Mouse (Mus musculus): ENCODE data around the gene Rtf2. TPM values are rescaled to one million over a fixed set of nuclear protein-coding genes. Genes with fewer than 3 reads are reported as not detected.

Rtf2 gene
- 14.3 and 25.4 TPM in 2 replicates for polyA plus RNA-seq (2012; ENCODE audit: low replicate concordance)

DNA sequence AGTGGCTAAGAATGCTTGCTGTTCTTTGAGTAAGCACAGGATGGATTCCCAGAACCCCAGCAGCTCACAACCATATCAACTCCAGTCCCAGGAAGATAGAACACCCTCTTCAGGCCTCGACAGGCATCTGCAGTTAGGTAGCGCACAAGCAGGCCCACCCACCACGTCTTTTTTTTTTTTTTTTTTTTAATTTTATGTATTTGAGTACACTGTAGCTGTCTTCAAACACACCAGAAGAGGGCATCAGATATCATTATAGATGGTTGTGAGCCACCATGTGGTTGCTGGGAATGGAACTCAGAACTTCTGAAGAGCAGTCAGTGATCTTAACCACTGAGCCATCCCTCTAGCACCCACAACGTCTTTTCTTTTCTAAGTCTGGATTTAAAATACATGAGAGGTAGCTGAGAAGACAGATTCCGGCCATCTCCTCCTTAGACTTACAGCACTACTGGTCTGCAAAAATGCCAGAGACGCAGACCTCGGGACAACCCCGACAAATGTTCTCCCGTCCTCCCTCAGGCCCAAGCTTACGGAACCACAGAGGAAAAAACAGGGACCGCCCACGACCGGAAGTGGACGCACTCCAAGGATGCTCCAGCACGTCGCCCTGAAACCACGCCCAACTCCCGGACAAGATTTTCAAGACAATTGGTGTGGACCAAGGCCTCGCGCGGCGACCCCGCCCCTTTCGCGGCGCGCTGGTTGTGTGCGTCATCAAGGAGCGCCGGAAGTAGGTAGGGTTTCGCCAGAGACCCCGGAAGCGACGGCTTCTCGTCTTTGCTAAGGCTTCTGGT lies at the start of gene Rtf2:
Gene Rtf2 (plus strand): TSS at position 714 of the 797 bp plus-strand sequence.

DNA sequence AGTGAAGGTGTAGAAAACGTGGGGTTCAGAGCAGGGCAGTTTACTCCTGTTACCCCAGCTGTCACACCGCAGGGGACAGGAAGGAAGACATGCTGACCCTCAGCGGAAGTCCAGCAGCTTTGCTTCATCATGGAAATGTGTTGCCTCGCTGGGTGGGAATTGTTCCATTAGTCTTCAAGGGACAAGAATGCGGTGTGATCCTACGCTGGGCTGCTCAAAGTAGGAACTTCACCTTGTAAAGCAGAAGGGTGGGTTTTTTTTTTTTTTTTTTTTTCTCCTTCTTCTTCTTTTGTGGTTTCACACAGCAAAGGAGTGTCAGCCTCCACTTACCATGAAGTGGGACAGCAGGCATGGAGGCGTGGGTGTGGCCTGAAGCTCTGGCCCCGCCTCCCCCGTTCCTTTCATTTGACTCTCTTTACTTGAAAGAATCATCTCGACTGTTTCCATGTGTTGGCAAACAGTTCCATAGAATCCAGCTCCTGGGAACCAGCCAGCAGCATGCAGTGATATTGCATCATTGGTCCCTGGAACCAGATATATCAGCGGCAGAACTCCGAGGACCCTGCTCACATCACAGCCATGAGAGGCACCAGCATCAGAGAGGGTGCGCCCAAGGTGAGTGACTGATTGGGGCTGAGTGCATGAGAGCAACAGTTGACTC lies 46.8 kb upstream of the Rtf2 start, which contains the start of gene Cass4:
Gene Cass4 (plus strand): TSS at position 404 of the 661 bp plus-strand sequence.

DNA sequence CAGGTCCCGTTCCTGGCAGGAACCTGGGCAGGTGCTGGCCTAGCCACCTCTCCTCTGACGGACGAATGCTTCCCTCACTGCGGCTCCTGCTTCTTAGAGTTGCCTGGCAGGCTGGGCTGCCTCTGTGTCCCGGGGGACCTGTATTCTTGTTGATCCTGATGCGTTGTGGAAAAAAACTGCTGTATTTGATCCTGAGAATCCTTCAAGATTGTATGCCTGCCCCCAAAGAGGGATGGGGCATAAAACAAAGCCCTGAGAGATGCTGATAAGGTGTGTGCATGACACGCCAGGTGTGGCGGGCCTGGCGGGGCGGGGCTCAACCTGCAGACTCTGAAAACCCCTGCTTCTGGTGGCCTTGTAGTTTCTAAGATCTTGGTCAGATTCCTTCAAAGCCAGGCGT lies 18.1 kb downstream of the Rtf2 start, which contains the start of gene Gcnt7:
Gene Gcnt7 (minus strand): TSS at position 101 of the 400 bp plus-strand sequence.

DNA sequence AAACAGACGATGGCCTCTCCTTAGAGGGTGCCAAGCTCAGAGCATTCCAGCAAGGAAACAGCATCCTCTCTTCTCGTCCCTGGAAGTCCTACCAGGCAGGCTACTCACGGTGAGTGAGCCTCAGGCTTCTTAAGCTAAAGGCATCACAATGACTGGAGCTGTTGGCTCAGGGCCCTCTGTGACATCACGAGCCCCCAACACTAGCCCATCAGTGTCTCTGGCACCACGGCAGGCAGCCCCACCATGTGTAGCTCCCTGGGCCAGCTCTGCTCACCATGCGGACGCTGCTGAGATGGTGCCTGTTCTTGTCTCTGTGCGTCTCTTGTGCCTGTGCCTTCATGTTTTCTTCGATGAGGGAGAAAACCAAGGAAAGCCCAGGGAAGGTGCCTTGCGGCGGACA lies 32.0 kb downstream of the Rtf2 start, which contains the start of gene Fam209:
Gene Fam209 (plus strand): TSS at position 203 of the 400 bp plus-strand sequence.

Other genes starting within 250 kb of the Rtf2 start
- gene Mc3r, start 192.1 kb upstream of the Rtf2 start, polyA plus RNA-seq (2012; ENCODE audit: low replicate concordance): not detected in 2 replicates
- 39.8 and 42.5 TPM in 2 replicates for gene Fam210b, start 95.0 kb upstream of the Rtf2 start, polyA plus RNA-seq (2012; ENCODE audit: low replicate concordance)
- gene Aurka, start 70.0 kb upstream of the Rtf2 start, polyA plus RNA-seq (2012; ENCODE audit: low replicate concordance): 16.7 and 42.4 TPM in 2 replicates
- gene Cstf1, start 69.9 kb upstream of the Rtf2 start, polyA plus RNA-seq (2012; ENCODE audit: low replicate concordance): 3.8 and 19.3 TPM in 2 replicates
- gene Cass4, start 46.8 kb upstream of the Rtf2 start, polyA plus RNA-seq (2012; ENCODE audit: low replicate concordance): 0.17 and 0.36 TPM in 2 replicates
- gene Gcnt7, start 18.0 kb downstream of the Rtf2 start, polyA plus RNA-seq (2012; ENCODE audit: low replicate concordance): not detected in 2 replicates
- not detected in 2 replicates for gene Fam209, start 32.0 kb downstream of the Rtf2 start, polyA plus RNA-seq (2012; ENCODE audit: low replicate concordance)
- gene Tfap2c, start 109.0 kb downstream of the Rtf2 start, polyA plus RNA-seq (2012; ENCODE audit: low replicate concordance): not detected in 2 replicates